Mouse (Mus musculus) heart, postnatal 0 days (tissue): Measurements from ENCODE around the gene Defb28.

Experiments
- CTCF ChIP-seq: IDR thresholded peaks from 2 replicates; pipeline ENCODE4 v1.5.1; 2016; ENCODE audit warnings: antibody characterized with exemption, control low read depth, low read depth
- EP300 ChIP-seq: IDR thresholded peaks from 2 replicates; pipeline ENCODE4 v1.6.1; 2016; ENCODE audit warnings: antibody characterized with exemption, low read depth

DNA sequence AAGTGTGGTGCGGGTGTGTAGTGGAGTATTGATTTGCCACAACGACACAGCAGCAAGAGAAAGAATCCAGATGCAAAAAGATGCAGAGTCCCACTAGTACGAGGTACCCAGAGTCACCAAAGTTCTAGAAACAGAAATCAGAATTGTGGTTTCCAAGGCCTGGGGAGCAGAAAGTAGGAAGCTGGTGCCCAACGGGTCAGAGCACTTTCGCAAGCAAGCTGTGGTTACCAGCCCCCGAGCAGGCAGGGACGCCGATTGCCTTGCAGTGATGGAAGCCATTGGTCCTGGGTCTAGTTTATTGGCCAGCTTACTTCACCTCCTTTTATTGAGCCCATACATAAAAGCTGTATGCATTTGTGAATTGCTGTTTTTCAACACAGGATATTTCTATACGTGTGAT lies 23.9 kb downstream of the Defb28 start:
- TF ChIP-seq CTCF (no peak), EP300 (no peak)
